Mouse (Mus musculus) adipocyte (in vitro differentiated cells): ENCODE results near the gene Cadm1.

ENCODE experiments used
- DNase-seq: peaks from one replicate; pipeline ENCODE4 v3.0.0-alpha.2; 2016; ENCODE audit warnings: low spot score

Gene Cadm1

GRCm38 (mm10) chr9:47803531-47804105 lies 273.6 kb downstream of the Cadm1 start:
- DNase-seq, result no peak

DNA sequence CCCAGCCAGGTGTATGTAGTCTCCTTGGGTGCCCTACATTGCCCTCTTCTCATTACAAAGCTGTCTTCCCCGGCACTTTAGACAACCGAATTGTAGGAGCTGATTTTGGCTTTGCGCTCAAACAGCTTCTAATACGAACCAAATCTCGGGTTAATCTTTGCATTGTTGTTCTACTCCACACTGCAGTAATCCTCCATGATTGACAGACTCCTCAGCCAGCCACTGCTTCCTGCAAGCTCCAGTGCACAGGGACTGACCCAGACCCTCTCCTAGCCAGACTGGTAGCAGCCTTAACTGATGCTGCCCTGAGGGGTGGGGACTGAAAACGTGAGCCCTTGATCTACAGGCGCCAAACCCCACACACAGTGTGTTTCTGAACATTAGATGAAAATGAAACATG lies 275.7 kb downstream of the Cadm1 start:
- no peak for DNase-seq

- DNase-seq, result no peak
Measured at GRCm38 (mm10) chr9:47825668-47826067, 295.7 kb downstream of the Cadm1 start.

DNA sequence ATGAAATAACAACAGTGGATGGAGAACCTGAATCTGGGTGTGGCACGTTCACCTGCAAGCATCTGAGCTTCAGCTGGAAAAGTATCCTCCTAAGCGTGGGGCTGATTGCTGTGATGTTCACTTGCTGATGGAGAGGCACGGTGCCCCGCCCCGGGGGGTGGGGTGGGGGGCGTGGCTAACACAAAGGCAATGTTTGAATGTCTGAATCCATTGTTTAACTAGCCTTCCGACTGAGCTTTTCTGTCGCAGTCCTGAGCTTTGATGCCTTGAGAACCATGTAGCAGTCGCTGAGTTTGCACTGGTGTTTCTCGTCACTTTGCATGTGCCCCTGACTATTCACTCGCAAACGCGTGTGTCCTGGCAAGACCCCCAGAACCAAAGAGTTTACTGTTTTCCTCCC lies 298.8 kb downstream of the Cadm1 start:
- no peak for DNase-seq

GRCm38 (mm10) chr9:47829204-47829603 lies 299.2 kb downstream of the Cadm1 start:
- DNase-seq, result no peak

DNA sequence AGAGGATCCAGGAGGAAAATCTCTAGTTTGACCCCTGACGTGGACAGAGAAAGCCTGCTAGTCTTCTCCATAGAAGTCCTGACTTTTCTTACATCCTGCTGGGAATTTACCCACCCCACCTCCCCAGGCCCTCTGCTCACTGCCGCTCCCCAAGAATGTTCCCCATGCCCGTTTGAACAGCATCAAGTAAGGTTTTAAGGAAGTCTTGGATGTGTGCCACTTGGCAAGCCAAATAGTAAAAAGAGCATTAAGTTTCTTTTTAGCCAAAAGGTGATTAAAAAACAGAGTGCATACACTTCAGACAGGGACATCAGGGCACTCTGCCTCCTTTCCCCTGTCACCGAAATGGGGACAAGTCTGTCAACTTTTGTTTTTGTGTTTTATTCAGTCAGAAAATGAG lies 299.9 kb downstream of the Cadm1 start:
- DNase-seq, result no peak

DNA sequence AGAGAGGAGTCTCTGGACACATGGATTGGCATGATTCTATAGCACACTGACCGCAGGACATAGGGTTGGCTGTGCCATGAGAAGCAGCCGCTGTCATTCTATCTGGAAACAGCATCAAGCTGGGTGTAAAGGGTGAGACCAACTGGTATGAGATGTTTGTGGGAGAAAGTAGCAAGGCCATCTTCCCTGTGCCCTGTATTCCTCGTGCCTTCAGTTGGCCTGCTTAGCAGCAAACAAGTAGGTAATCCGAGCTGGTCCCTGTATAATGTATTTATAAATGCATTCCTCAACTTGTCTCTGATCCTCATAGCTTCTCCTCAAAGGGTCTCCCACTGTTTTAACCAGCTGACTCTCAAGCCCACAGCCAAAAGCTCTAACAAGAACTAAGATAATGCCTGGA lies 301.4 kb downstream of the Cadm1 start:
- no peak for DNase-seq

DNA sequence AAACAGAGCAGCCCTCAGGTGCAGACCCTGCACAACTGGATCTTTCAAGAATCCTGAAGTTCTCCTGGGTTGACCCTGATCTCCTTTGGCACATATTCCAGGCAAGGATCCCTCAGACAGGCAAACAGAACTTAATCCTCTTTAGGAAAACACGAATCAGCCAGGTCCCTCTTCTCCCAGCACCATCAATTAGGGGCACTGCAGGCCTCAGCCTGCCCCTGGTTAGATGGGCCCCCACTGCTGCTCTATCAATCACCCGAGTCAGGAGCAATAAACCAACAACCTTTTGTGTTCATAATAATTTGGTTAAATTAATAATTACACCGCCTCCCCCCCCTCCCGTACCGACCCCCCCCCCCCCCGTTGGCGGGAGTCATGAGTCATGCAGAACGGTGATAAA lies 308.2 kb downstream of the Cadm1 start:
- no peak for DNase-seq

GRCm38 (mm10) chr9:47838890-47839691 lies 309.1 kb downstream of the Cadm1 start:
- DNase-seq, result no peak

- DNase-seq, result no peak
Measured at GRCm38 (mm10) chr9:47839692-47840025, 309.7 kb downstream of the Cadm1 start.

DNA sequence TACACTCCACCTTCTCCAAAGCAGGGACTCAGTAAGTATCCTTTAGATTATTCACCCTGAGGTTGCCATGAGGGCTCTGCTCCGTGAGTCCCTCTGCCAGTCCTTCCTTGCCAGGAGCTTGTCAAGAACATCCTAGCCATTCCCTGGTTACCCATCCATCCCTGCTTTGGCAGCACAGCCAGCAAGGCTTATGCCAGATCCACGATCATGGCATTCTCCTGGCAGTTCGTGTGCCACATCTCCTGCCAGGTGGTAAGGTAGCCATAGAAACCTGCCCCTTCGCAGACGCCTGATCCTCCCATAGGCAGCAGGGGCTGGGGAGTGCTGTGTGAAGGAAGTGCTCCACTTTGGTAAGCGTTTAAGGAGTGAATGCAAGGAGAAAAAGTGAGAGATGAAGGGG lies 313.4 kb downstream of the Cadm1 start:
- DNase-seq, result no peak

GRCm38 (mm10) chr9:47846275-47846674 lies 316.3 kb downstream of the Cadm1 start:
- no peak for DNase-seq

- DNase-seq, result no peak
Measured at GRCm38 (mm10) chr9:47846926-47847325, 317.0 kb downstream of the Cadm1 start.

DNA sequence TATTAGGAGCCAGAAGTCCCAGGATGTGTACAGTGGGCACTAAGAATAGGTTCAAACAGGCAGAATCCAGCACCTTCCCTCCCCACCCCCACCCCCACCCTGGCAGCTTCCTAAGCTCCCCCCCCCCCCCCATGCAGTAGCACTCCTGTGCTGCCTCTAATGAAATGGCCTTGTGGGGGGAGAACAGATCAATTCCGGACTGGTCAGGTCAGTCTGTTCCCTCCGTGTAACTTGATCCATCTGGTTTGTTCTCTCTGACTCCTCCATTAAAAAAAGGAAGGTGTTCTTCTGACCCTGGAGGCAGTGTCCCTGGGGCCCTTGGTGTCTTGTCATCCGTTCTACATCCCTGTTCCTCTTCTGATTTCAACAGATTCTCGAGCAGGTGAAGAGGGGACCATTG lies 317.8 kb downstream of the Cadm1 start:
- no peak for DNase-seq

DNA sequence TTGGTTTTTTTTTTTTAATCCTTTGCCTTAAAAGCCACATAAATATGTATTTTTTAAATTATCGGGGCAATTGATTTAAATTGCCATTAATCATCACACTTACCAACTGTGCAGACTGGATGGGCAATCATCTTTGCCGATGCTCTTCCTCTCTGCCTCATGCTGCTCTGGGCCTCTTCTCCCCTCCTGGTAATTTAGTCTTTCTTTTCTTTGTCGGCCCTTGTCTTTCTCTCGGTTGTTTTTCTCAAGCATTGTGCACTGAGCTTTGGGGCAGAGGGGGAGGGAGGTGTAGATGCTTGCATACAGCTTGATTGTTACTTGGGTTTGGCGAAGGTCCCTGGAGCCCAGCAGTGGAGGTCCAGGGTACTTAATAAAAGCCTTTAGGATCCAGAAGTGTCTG lies 318.8 kb downstream of the Cadm1 start:
- no peak for DNase-seq

DNA sequence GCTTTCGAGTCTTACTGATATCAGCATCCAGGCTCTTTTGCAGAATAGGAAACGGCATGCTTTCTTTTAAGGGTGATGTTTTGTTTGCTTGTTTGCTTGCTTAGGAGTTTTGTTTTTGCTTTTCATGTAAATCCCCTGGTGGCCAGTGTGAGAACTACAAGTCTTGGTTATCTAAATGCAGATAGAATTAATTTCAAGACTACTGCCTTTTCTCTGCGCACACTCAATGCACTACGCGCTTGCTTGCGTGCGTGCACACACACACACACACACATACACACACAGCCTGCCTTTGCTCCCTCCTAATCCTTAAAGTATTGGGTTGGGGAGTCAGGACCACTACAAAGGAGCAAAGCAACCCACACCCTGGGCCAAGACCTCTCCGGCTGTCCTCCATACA lies 326.3 kb downstream of the Cadm1 start:
- DNase-seq, result peak; percentile 2

- DNase-seq, result no peak
Measured at GRCm38 (mm10) chr9:47857235-47857634, 327.3 kb downstream of the Cadm1 start.

DNA sequence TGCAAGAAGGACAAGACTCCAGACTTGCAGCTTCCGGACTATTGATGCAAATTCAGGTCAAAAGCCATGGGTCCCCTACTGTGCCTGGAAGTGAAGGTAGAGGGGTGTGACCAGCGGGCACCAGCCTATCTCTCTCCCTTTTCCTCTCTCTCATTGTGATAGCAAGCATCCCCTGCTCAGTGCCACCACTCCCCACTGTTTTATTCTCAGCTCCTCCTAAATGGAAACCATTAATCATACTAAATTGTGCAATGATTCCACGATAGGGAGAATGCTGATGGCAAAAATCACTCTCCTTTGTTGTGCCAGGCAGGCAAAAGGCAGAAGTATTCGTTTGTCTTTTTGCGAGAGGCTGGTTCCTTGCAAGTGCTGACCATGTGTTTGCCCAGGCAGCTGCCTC lies 328.2 kb downstream of the Cadm1 start:
- no peak for DNase-seq

DNA sequence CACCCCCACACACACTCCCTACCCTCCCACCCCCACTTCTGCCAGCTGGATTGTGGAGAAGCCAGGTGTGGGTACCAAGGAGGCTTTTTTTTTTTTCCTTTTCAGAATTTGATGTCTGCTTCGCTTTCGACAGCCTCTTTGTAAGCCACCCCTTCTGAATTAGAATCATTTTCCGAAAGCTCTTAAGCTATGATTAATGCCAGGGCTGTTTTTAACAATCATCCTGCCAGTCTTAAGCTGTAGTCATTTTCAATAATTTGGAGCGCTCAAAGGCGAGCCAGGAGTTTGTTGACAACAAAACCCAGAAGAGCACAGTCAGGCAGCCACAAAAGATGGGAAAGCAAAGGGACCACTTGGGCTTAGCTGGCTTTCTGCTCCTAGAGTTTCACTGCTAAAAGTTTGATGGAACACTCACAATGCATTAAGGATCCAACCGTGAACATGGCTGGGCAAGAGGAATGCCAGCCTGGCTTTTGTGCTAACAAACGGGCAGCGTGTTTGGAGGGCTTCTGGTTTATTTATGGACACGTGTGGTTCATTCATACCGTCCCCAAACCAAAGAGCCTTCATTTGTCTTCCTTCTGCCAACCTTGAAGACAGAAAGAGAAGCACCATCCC lies 328.9 kb downstream of the Cadm1 start:
- DNase-seq, result no peak

GRCm38 (mm10) chr9:47860994-47861393 lies 331.0 kb downstream of the Cadm1 start:
- no peak for DNase-seq

DNA sequence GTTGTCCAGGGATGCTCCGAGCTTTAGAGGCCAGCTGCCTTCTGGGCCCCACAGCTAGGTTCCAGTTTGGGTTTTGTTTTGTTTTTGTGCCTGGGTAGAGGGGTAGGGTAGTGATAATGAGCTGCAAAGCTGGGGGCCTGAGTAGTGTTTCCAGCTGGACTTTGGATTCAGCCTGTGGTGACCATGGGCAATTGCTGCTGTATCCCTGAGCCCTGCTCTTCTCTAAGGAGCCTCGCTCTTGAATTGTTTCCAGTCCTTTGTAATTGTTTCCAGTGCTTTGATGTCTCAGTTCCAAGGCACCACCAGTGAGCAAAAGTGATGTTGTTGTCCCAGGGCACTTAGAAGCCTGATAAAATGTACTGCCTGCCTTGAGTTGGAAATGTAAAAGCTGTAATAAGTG lies 331.8 kb downstream of the Cadm1 start:
- no peak for DNase-seq

- DNase-seq, result no peak
Measured at GRCm38 (mm10) chr9:47866001-47866400, 336.0 kb downstream of the Cadm1 start.

- no peak for DNase-seq
Measured at GRCm38 (mm10) chr9:47867474-47867873, 337.5 kb downstream of the Cadm1 start.

DNA sequence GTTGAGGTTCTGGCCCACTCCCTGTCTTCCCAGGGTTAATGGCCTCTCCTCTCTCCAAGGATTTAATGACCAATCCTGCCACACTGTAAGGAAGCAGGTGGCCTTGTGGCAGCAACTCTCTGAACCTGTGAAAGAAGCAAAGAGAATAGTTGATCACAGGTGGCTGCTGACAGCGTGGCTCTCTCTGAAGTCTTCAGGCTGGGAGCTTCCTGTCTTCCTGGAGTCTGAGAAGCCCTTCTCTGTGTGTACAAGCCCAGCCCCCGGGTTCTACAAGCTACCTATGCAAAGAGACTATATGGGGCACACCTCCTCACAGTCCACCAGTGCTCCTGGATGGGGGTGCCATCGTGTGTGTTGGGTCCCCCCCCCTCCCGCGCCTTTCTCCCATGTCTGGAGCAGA lies 339.7 kb downstream of the Cadm1 start:
- DNase-seq, result no peak
